Mouse (Mus musculus) v-Abl transformed pro-B cells (cell line): Measurements from ENCODE around the gene Smim15.

Experiments
- in situ Hi-C, 2 experiments: fragments of 400-800 bp; cut with MboI; formaldehyde crosslinking; loops; one replicate each; pipeline ENCODE4 v1.15.1; 2025; ENCODE audit not compliant: unreplicated experiment in 2 of 2

Gene Smim15

GRCm38 (mm10) chr13:108044222-108044941 is at the start of gene Smim15:
Gene Smim15 (plus strand): TSS chr13:108044446.
- in situ Hi-C loops: loop anchor here (5.0 to 25.0 kb wide), 6 partner anchors 80 to 1107 kb away; partner anchors contain the start of genes Dimt1 (in 2 of the 2) and Ipo11 (in 1 of the 2)

GRCm38 (mm10) chr13:107995211-107995610 is 49.0 kb upstream of the Smim15 start:
- in situ Hi-C loops: no loop called here

GRCm38 (mm10) chr13:107996301-107996700 is 47.9 kb upstream of the Smim15 start:
- in situ Hi-C loops: no loop called here

- in situ Hi-C loops: no loop called here
Observed at GRCm38 (mm10) chr13:108007861-108008260, 36.4 kb upstream of the Smim15 start.

GRCm38 (mm10) chr13:108013110-108013509 is 31.1 kb upstream of the Smim15 start:
- in situ Hi-C loops: no loop called here

GRCm38 (mm10) chr13:108013839-108014238 is 30.4 kb upstream of the Smim15 start:
- in situ Hi-C loops: no loop called here

- in situ Hi-C loops: no loop called here
Observed at GRCm38 (mm10) chr13:108015166-108015565, 29.1 kb upstream of the Smim15 start.

- in situ Hi-C loops: no loop called here
Observed at GRCm38 (mm10) chr13:108017349-108017748, 26.9 kb upstream of the Smim15 start.

GRCm38 (mm10) chr13:108025802-108026201 is 18.4 kb upstream of the Smim15 start:
- in situ Hi-C loops: loop anchor here in 1 of 2 experiments (25.0 kb wide), 1 partner anchor 1089 kb away; the partner anchor contains the start of genes Dimt1 and Ipo11

- in situ Hi-C loops: loop anchor here in 1 of 2 experiments (25.0 kb wide), 1 partner anchor 1095 kb away; the partner anchor contains the start of genes Dimt1 and Ipo11
Observed at GRCm38 (mm10) chr13:108032789-108033188, 11.5 kb upstream of the Smim15 start.

GRCm38 (mm10) chr13:108039375-108039774 is 4.9 kb upstream of the Smim15 start:
- in situ Hi-C loops: loop anchor here in 1 of 2 experiments (5.0 to 25.0 kb wide), 3 partner anchors 142 to 1102 kb away; partner anchors contain the start of genes Dimt1 and Ipo11

GRCm38 (mm10) chr13:108039902-108040301 is 4.3 kb upstream of the Smim15 start:
- in situ Hi-C loops: loop anchor here (5.0 to 25.0 kb wide), 8 partner anchors 85 to 1103 kb away; partner anchors contain the start of genes Dimt1 (in 2 of the 2) and Ipo11 (in 1 of the 2)

GRCm38 (mm10) chr13:108040451-108040850 is 3.8 kb upstream of the Smim15 start:
- in situ Hi-C loops: loop anchor here (5.0 to 25.0 kb wide), 6 partner anchors 84 to 1103 kb away; partner anchors contain the start of genes Dimt1 (in 2 of the 2) and Ipo11 (in 1 of the 2)

GRCm38 (mm10) chr13:108041358-108041757 is 2.9 kb upstream of the Smim15 start:
- in situ Hi-C loops: loop anchor here (5.0 to 25.0 kb wide), 6 partner anchors 83 to 1104 kb away; partner anchors contain the start of genes Dimt1 (in 2 of the 2) and Ipo11 (in 1 of the 2)

GRCm38 (mm10) chr13:108043431-108044221 is 620 bp upstream of the Smim15 start:
- in situ Hi-C loops: loop anchor here (5.0 to 25.0 kb wide), 6 partner anchors 81 to 1106 kb away; partner anchors contain the start of genes Dimt1 (in 2 of the 2) and Ipo11 (in 1 of the 2)

GRCm38 (mm10) chr13:108045646-108046045 is 1.4 kb downstream of the Smim15 start:
- in situ Hi-C loops: loop anchor here (10.0 to 25.0 kb wide), 4 partner anchors 79 to 1108 kb away; partner anchors contain the start of genes Dimt1 (in 2 of the 2) and Ipo11 (in 1 of the 2)

- in situ Hi-C loops: loop anchor here (10.0 to 25.0 kb wide), 4 partner anchors 79 to 1109 kb away; partner anchors contain the start of genes Dimt1 (in 2 of the 2) and Ipo11 (in 1 of the 2)
Observed at GRCm38 (mm10) chr13:108046071-108046470, 1.8 kb downstream of the Smim15 start.

- in situ Hi-C loops: loop anchor here (10.0 to 25.0 kb wide), 4 partner anchors 78 to 1110 kb away; partner anchors contain the start of genes Dimt1 (in 2 of the 2) and Ipo11 (in 1 of the 2)
Observed at GRCm38 (mm10) chr13:108046891-108047290, 2.6 kb downstream of the Smim15 start.

GRCm38 (mm10) chr13:108047364-108047763 is 3.1 kb downstream of the Smim15 start:
- in situ Hi-C loops: loop anchor here (10.0 to 25.0 kb wide), 4 partner anchors 77 to 1110 kb away; partner anchors contain the start of genes Dimt1 (in 2 of the 2) and Ipo11 (in 1 of the 2)

- in situ Hi-C loops: no loop called here
Observed at GRCm38 (mm10) chr13:108056896-108057295, 12.7 kb downstream of the Smim15 start.
